Mouse (Mus musculus) MEL (cell line): ENCODE data around the gene Gng12. TPM values are rescaled to one million over a fixed set of nuclear protein-coding genes. Genes with fewer than 3 reads are reported as not detected.

ENCODE experiments used
- DNase-seq: peaks from one replicate; pipeline ENCODE4 v3.0.0; 2011; ENCODE audit warnings: low read depth, low spot score
- H3K27ac ChIP-seq: 2 replicates; pipeline ENCODE4 v1.5.1; 2012; ENCODE audit warnings: low read depth, mild to moderate bottlenecking, control low read depth, low read length, moderate library complexity; ENCODE audit not compliant: control insufficient read depth
- H3K27me3 ChIP-seq, 2 experiments: fragments of 150-350 bp in 1 of 2; sonication (generic) in 1 of 2; 2 replicates each; pipeline ENCODE4 v1.6.1; 2012; ENCODE audit warnings: low read length in 2 of 2, mild to moderate bottlenecking in 2 of 2, improper control_type of control experiment in 1 of 2, moderate library complexity in 1 of 2; ENCODE audit not compliant: insufficient read depth in 2 of 2, control insufficient read depth in 1 of 2
- H3K36me3 ChIP-seq, 2 experiments: 2 replicates each; pipeline ENCODE4 v1.6.1; 2012 to 2014; ENCODE audit warnings: low read length in 2 of 2, improper control_type of control experiment in 1 of 2, inconsistent platforms in 1 of 2, mild to moderate bottlenecking in 1 of 2; ENCODE audit not compliant: insufficient read depth in 2 of 2, control insufficient read depth in 1 of 2
- H3K4me1 ChIP-seq, 2 experiments: fragments of 150-350 bp in 1 of 2; sonication (generic) in 1 of 2; 2 replicates each; pipeline ENCODE4 v1.6.1; 2012; ENCODE audit warnings: low read length in 2 of 2, improper control_type of control experiment in 1 of 2, mild to moderate bottlenecking in 1 of 2; ENCODE audit not compliant: insufficient read depth in 2 of 2, control insufficient read depth in 1 of 2
- H3K4me3 ChIP-seq, 2 experiments: fragments of 150-350 bp in 1 of 2; sonication (generic) in 1 of 2; 2 replicates each; pipeline ENCODE4 v1.5.1; 2012; ENCODE audit warnings: low read depth in 2 of 2, low read length in 2 of 2, mild to moderate bottlenecking in 2 of 2, moderate library complexity in 2 of 2, control low read depth in 1 of 2, improper control_type of control experiment in 1 of 2; ENCODE audit not compliant: control insufficient read depth in 1 of 2, insufficient read depth in 1 of 2
- H3K79me2 ChIP-seq: 2 replicates; pipeline ENCODE4 v1.6.1; 2012; ENCODE audit warnings: mild to moderate bottlenecking, low read length, moderate library complexity; ENCODE audit not compliant: control insufficient read depth, poor library complexity, insufficient read depth
- H3K9ac ChIP-seq: 2 replicates; pipeline ENCODE4 v1.6.1; 2012; ENCODE audit warnings: low read depth, mild to moderate bottlenecking, control low read depth, low read length, moderate library complexity; ENCODE audit not compliant: control insufficient read depth, poor library complexity, severe bottlenecking
- H3K9me3 ChIP-seq: fragments of 150-350 bp; sonication (generic); replicated peaks from 2 replicates; pipeline ENCODE4 v1.6.1; 2012; ENCODE audit warnings: mild to moderate bottlenecking, low read length, improper control_type of control experiment, moderate library complexity; ENCODE audit not compliant: insufficient read depth
- CHD2 ChIP-seq: IDR thresholded peaks from 2 replicates; pipeline ENCODE4 v1.6.1; 2011; ENCODE audit warnings: low read length, improper control_type of control experiment
- EP300 ChIP-seq, 2 experiments: IDR thresholded peaks; 2 replicates each; pipeline ENCODE4 v1.6.1; 2011; ENCODE audit warnings: improper control_type of control experiment in 2 of 2, low read length in 2 of 2, low read depth in 1 of 2, mild to moderate bottlenecking in 1 of 2
- ETS1 ChIP-seq: IDR thresholded peaks from 2 replicates; pipeline ENCODE4 v1.6.1; 2012; ENCODE audit warnings: low read depth, mild to moderate bottlenecking, inconsistent platforms, low read length, improper control_type of control experiment, moderate library complexity
- GATA1 ChIP-seq: IDR thresholded peaks from 2 replicates; pipeline ENCODE4 v1.6.1; 2011; ENCODE audit warnings: low read depth, low read length, improper control_type of control experiment
- MAX ChIP-seq: IDR thresholded peaks from 2 replicates; pipeline ENCODE4 v1.6.1; 2011; ENCODE audit warnings: low read length, improper control_type of control experiment
- MAZ ChIP-seq: IDR thresholded peaks from 2 replicates; pipeline ENCODE4 v1.6.1; 2012; ENCODE audit warnings: low read depth, mild to moderate bottlenecking, inconsistent platforms, low read length, improper control_type of control experiment
- MEF2A ChIP-seq: IDR thresholded peaks from 2 replicates; pipeline ENCODE4 v1.6.1; 2014; ENCODE audit warnings: low read depth, mild to moderate bottlenecking, inconsistent platforms, low read length, improper control_type of control experiment; ENCODE audit not compliant: poor library complexity, insufficient replicate concordance, severe bottlenecking; ENCODE audit errors: extremely low read depth
- MYB ChIP-seq: IDR thresholded peaks from 2 replicates; pipeline ENCODE4 v1.6.1; 2011; ENCODE audit warnings: mild to moderate bottlenecking, low read depth, low read length, improper control_type of control experiment
- NRF1 ChIP-seq: IDR thresholded peaks from 2 replicates; pipeline ENCODE4 v1.6.1; 2014; ENCODE audit warnings: low read depth, mild to moderate bottlenecking, inconsistent platforms, low read length, improper control_type of control experiment, moderate library complexity; ENCODE audit not compliant: poor library complexity, insufficient read depth, severe bottlenecking
- POLR2A ChIP-seq, 2 experiments: IDR thresholded peaks; 2 replicates each; pipeline ENCODE4 v1.6.1; 2011 to 2012; ENCODE audit warnings: low read length in 2 of 2, mild to moderate bottlenecking in 2 of 2, control low read depth in 1 of 2, improper control_type of control experiment in 1 of 2, low read depth in 1 of 2, moderate library complexity in 1 of 2; ENCODE audit not compliant: control insufficient read depth in 1 of 2, insufficient read depth in 1 of 2, poor library complexity in 1 of 2
- POLR2AphosphoS5 ChIP-seq: IDR thresholded peaks from 2 replicates; pipeline ENCODE4 v1.6.1; 2012; ENCODE audit warnings: low read depth, borderline replicate concordance, mild to moderate bottlenecking, inconsistent platforms, low read length, moderate library complexity, mixed read lengths
- RAD21 ChIP-seq: IDR thresholded peaks from 2 replicates; pipeline ENCODE4 v1.6.1; 2011; ENCODE audit warnings: mild to moderate bottlenecking, low read depth, low read length, improper control_type of control experiment
- SMC3 ChIP-seq: IDR thresholded peaks from 2 replicates; pipeline ENCODE4 v1.6.1; 2011; ENCODE audit warnings: low read depth, low read length, improper control_type of control experiment
- TCF12 ChIP-seq: IDR thresholded peaks from 2 replicates; pipeline ENCODE4 v1.6.1; 2014; ENCODE audit warnings: low read depth, mild to moderate bottlenecking, inconsistent platforms, low read length, improper control_type of control experiment, moderate library complexity
- UBTF ChIP-seq: IDR thresholded peaks from 2 replicates; pipeline ENCODE4 v1.6.1; 2012; ENCODE audit warnings: low read depth, mild to moderate bottlenecking, inconsistent platforms, low read length, improper control_type of control experiment, moderate library complexity, borderline replicate concordance; ENCODE audit not compliant: insufficient read depth
- ZC3H11A ChIP-seq: IDR thresholded peaks from 2 replicates; pipeline ENCODE4 v1.6.1; 2012; ENCODE audit warnings: low read depth, mild to moderate bottlenecking, inconsistent platforms, low read length, improper control_type of control experiment
- polyA plus RNA-seq, 2 experiments: library from polyadenylated mRNA; stranded (reverse) in 1 of 2; unstranded in 1 of 2; fragments of >175 nt in 1 of 2; fragments of >200 nt in 1 of 2; gene quantifications; 2 replicates each; pipeline versions ENCODE4 v1.2.1 to v1.2.4; 2012; ENCODE audit warnings: low replicate concordance in 2 of 2, low read depth in 1 of 2; ENCODE audit not compliant: insufficient read length in 2 of 2, insufficient read depth in 1 of 2, missing spikeins in 1 of 2
- total RNA-seq: library from RNA; depleted of rRNA; stranded (reverse); fragments of 300-350 nt; gene quantifications from 2 replicates; pipeline ENCODE4 v1.2.3, GENCODE M21; 2012

Gng12 gene
- total and polyA plus RNA-seq, 3 experiments, result 16.8 to 44.0 TPM; not detected in 1

DNA sequence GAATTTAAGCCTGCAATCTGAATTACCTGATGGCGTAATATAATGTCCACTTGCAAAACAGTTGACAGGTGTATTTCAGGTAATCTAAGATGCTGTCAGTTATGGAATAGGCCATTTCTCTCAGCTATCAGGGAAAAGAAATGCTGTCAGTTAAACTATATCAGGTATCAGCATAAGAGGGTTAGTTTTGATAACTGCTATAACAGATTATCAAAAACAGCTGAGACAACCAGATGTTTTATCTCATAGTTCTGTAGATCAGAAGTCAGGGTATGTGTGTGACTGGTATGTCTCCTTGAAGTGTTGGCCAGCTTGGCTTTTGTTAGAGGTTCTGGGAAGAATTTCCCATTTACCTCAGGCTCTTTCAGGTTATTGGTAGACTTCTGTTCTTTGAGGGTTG is 10.0 kb downstream of the Gng12 start:
- Histone ChIP-seq H3K4me1 (peaks cover 34 to 59% of the 10 kb centered on the region in 2 experiments), H3K36me3 (peaks cover 0 to 58% of the 10 kb centered on the region in 2 experiments; a peak in 2 of 4 replicates), H3K9ac (no peak overlapping the region), H3K27ac (no peak overlapping the region), H3K9me3 (no peaks in the 10 kb centered on the region), H3K4me3 (no peak overlapping the region), H3K27me3 (no peaks in the 10 kb centered on the region), H3K79me2 (peaks cover 39% of the 10 kb centered on the region)
- DNase-seq, result no peak
- TF ChIP-seq GATA1, result peak; percentile 61
- no peak for TF ChIP-seq MAZ
- no peak for TF ChIP-seq SMC3
- 0 out of 2 replicates have a peak, but pooled peaks have one; percentile 29 for TF ChIP-seq MYB
- peak; percentile 75 to 87 for TF ChIP-seq EP300 (IDR thresholded peaks at IDR 0.05; ENCODE audit: low read depth in 1 of 2, low read length in 2 of 2)
- peak; percentile 84 for TF ChIP-seq ETS1
- TF ChIP-seq TCF12, result peak; percentile 87

DNA sequence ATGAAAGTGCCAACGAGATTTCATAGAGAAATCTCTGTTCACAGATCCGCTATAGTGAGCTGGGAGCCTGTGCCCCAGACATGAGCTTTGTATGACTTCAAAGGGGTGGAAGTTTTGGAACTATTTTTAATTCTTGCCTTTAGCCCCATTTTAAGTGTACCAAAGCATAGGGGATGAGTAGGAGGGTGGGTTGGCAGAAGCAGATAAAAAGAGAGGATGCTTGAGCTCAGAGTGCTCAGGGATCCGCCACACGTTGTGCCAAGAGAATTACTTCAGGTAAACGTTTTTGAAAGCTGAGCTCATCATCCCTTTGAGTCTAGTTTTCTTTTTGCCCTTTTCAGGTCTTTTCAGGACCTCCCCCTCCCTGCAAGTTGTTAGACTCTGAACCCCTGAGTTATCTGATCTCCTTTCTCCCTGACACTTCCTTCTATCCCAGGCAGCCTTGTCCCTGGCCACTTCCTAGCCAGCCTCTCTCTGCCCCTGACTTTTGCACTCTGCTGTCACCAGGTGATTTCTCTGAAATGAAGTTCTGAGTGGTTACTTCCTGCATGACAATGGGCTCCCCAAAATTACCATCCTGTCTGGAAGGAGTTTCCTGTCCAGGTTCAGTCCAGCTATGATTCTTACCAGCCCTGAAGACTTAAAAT is 12.3 kb downstream of the Gng12 start:
- TF ChIP-seq CHD2 (no peak), GATA1 (peak; percentile 48), POLR2AphosphoS5 (no peak)
- Histone ChIP-seq H3K27me3 (no peaks in the 10 kb centered on the region), H3K79me2 (peaks cover 25% of the 10 kb centered on the region; the same call in 1 of the 2 replicates), H3K4me3 (no peak overlapping the region), H3K9ac (no peak overlapping the region), H3K36me3 (peaks cover 0 to 43% of the 10 kb centered on the region in 2 experiments; a peak in 2 of 4 replicates), H3K27ac (no peak overlapping the region), H3K4me1 (peaks cover 30 to 42% of the 10 kb centered on the region in 2 experiments), H3K9me3 (no peaks in the 10 kb centered on the region)
- DNase-seq, result no peak

DNA sequence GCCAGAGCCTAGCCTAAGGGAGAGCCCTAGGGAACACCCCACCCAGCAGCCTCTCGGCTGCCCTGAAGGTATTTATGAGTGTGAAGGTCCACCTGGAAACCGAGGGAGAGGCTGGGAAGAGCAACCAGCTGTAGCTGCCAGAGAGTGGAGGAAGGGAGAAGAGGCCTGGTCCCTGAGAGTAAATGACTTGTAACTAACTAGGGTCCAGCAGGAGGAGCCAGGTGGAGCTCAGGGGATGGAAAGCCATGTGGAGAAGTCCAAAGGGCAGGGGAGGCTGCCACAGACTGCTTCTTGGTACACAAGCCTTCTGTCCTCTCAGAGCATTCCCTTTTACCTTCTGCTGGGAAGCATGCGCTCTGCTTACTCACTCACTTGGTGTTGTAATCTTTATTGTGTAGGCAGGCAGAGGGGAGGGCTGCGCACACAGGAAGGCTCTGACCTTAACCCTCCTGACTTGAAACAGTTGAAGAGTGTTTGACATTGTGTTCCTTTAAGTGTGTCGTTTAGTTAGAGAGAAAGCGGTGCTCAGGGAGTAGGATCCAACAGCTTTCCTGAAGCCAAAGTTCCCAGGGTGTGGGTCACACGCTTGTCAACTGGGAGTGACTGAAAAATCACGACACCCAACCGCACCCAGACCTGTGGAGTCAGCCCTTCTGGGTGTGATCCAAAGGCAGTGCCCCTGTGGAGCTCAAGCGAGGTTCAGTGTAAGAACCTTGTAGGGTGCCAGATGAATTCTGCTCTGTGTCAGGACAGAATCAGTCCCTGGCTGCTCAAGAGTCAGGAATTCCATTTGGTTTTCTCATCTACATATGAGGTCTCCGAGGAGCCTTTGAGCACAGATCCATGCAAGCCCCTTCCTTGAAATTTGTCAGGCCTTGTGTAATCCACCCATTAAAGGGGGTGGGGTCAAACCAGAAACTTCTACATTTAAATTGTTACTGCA is 14.6 kb downstream of the Gng12 start:
- no peak overlapping the region for H3K27ac ChIP-seq
- no peaks in the 10 kb centered on the region for H3K9me3 ChIP-seq
- no peak overlapping the region for H3K9ac ChIP-seq
- TF ChIP-seq ZC3H11A (no peak), POLR2A (IDR thresholded peaks at IDR 0.05; ENCODE audit: control insufficient read depth in 1 of 2, insufficient read depth in 1 of 2, low read depth in 1 of 2, low read length in 2 of 2, poor library complexity in 1 of 2) (no peak), UBTF (no peak), RAD21 (no peak), MAX (no peak), TCF12 (no peak), NRF1 (no peak), ETS1 (no peak), MEF2A (no peak)
- H3K79me2 ChIP-seq, result peaks cover 13% of the 10 kb centered on the region; the same call in 1 of the 2 replicates
- no peaks in the 10 kb centered on the region for H3K27me3 ChIP-seq
- H3K36me3 ChIP-seq, result peaks cover 0 to 28% of the 10 kb centered on the region in 2 experiments; a peak in 3 of 4 replicates
- peaks cover 23 to 29% of the 10 kb centered on the region in 2 experiments for H3K4me1 ChIP-seq
- no peak for DNase-seq
- H3K4me3 ChIP-seq, result no peak overlapping the region
